Mouse (Mus musculus) neural tube, embryonic 10.5 days (tissue): ENCODE data around the gene Plekhg3.

Experiments used
- DNase-seq: peaks from one replicate; pipeline ENCODE4 v3.0.0-alpha.2; 2017; ENCODE audit warnings: low spot score; ENCODE audit errors: extremely low spot score

Plekhg3 gene

DNA sequence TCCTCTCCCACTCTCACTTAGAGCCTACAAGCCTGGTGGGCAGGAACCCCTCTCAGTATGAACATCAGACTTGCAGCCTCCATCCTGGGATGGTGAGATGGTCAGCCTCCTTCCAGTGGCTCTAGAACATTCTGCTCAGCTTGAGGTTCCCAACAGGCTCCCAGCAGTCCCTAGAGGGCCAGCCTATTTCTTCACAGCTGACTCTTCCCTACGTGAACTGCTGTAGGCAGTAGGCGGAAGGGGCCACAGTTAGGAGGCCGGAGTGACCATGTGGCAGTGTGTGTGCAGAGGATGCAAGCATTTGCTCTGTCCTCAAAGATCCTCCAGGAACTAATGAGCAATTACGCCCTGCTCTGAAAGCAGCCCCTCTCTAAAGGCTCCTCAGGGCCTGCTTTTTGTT is 87.5 kb downstream of the Plekhg3 start:
- no peak for DNase-seq

DNA sequence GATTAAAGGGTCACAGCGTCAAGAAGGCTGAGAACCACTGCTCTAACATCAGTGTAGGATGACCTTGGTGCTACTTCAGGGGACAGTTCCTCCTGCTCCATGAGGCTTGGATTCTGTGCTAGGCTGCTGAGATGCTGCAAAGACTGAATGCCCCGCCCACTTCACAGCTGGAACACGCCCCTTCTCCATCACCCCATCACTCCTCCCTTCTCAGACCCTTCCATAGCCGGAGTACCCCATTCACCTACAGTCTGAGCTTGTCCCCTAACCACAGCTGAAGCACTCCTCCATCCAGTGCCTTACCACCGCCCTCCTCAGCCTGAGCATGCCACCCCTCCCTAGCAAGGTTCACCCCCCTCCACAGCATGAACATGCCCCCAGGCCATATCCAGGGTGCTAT is 89.2 kb downstream of the Plekhg3 start:
- no peak for DNase-seq

DNA sequence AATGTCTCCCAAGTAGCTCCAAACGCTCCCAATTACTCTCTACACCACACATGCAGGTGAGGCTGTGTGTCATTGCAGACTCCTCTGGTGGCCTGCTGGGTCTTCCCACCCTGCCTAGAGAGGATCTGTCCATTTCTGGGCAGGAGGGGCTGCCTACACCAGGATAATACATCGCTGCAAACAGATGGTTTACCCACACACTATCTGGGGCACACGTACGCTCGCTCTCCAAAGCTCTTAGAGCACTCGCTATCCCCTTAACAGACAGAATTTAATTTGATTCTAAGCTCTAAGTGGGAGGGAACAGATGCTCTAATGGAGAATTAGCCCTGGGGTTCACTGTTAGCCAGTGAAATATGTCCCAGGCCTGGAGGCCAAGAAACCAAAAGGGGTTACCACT is 92.7 kb downstream of the Plekhg3 start:
- no peak for DNase-seq
